Mouse (Mus musculus) kidney, postnatal 10 days (tissue): ENCODE data around the gene Uhrf1bp1l.
A peak's percentile ranks its signal among the peaks of the same experiment; 100 is the strongest.
"Not testable (repeated sequence)": the region's sequence is repeated elsewhere in the genome, so short reads cannot be mapped to it uniquely, and the experiment has no call there.

ENCODE experiments used
- DNase-seq: peaks from one replicate; pipeline ENCODE4 v3.0.0; 2021; ENCODE audit warnings: mixed read lengths

Gene Uhrf1bp1l

DNA sequence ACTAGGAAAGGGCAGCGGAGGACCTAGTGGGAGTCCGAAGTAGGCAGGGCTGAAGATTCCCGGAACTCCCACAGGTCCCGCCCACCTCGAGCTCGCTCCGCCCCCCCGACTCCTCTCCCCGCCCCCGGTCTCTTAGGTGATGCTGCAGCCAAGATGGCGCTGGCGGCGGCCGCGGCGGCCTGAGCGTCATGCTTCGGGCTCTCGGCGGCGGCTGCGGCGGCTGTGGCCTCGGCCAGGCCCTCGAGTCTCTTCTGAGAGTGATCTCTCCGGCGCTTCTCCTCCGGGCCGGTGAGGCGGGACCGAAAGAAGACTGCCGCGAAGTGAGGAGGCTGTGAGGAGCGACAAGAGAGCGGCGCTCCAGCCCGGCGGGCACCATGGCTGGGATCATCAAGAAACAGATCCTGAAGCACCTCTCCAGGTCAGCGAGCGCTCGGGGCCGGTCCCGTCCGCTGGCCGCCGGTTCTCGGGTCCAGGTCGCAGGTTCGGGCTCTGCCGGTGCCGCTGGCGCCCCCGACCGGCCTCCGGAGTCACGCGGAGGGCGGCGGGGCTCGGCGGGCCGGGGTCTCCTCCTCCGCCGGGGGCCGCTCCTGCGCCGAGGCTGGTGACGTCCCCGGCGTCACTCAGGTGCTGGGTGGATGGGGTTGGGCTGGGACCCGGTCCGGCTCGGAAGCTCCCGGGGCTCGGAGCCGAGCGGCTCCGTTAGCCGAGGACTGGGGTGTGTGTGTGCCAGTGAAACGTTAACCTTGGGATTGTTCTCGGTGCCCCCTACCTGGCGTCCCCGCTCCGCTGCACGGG, at the start of gene Uhrf1bp1l:
TSS of gene Uhrf1bp1l (plus strand) at position 121 of the 795 bp plus-strand sequence.
- peak; percentile 97 for DNase-seq

DNA sequence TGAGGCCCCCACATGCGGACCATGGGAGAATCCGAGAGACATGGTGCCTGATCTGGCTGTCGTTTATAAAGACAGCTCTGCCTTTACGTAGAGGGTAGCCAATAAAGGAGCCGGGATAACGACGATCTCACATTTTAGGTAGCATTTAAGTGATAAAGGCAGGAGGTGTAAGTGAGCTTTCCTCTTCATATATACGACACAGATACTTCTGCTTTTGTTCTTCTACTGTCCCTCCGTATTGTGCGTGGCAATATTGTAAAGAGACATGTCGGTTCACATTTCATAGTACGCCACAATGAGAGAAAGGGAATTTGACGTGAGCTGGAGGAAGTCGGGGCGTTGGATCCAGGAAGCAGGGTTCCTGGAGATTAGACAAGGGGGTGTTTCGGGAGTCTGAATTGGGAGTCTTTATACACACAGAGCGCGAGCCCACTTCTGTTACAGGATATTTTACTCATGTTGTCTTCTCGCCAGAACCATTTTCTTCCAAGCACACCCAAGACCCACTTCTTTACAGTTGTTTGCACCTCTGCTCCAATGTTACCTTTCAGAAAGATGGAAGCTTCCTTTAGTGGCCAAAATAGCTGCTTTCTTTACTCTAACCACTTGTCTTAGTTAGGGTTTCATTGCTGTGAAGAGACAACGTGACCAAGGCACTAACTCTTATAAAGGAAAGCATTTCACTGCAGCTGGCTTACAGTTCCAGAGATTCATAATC, 49.4 kb upstream of the Uhrf1bp1l start:
- no peak for DNase-seq

DNA sequence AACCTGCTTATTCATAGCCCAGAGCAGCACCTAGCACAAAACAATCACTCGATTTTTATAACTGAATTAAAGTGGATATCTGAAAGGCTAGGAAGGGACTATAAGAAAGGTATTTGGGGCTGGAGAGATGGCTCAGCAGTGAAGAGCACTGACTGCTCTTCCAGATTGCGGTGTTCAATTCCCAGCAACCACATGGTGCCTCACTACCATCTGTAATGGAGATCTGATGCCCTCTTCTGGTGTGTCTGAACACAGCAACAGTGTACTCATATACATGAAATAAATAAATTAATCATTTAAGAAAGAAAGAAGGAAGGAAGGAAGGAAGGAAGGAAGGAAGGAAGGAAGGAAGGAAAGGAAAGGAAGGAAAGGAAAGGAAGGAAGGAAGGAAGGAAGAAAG, 48.5 kb upstream of the Uhrf1bp1l start:
- DNase-seq = not testable (repeated sequence)

DNA sequence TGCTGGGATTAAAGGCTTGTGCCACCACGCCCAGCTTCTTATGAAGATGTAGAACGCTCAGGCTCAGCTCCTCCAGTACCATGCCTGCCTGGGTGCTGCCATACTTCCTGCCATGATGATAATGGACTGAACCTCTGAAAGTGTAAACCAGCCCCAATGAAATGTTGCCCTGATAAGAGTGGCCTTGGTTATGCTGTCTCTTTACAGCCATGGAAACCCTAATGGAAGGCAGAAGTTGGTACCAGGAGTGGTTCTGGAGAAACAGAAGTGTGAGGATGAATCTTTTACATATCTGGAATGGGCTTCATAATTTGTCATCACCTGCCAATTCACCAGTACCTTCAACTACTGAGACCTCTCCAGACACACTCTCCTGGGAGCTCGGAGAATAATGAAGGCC, 46.8 kb upstream of the Uhrf1bp1l start:
- no peak for DNase-seq

DNA sequence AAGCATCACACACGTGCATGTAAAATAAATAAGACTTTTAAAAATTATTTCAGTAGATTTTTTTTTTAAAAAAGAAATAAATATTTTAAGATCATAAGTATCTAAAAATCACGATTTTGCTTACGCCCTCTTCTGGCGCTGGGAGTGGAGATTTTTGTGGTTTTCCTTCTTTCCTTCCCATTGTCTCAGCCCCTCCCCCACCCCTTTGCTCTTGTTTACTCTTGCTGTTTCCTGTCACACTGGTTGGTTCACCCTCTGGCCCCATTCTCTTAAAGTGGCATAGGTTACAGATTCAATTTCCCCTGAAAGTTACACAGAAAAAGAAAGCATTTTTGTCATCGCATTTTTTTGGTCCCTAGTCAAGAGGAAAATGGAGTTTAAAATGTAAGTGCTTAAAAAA, 41.7 kb upstream of the Uhrf1bp1l start:
- peak; percentile 29 for DNase-seq

DNA sequence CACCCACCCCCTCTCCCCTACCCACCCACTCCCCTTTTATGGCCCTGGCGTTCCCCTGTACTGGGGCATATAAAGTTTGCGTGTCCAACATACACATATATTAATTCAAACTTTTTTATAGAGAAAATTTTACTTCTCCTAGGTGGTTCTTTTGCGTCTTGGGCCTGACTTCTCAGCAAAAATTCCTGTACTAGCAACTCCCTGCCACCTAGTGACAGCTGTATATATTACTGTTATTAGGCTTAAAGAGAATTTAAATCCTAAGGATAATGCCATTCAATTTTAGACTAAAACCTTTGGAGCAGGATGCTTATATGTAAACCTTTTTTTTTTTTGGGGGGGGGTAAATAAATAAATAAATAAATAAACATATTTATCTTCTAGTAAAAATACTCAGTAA, 37.4 kb upstream of the Uhrf1bp1l start:
- DNase-seq = no peak

DNA sequence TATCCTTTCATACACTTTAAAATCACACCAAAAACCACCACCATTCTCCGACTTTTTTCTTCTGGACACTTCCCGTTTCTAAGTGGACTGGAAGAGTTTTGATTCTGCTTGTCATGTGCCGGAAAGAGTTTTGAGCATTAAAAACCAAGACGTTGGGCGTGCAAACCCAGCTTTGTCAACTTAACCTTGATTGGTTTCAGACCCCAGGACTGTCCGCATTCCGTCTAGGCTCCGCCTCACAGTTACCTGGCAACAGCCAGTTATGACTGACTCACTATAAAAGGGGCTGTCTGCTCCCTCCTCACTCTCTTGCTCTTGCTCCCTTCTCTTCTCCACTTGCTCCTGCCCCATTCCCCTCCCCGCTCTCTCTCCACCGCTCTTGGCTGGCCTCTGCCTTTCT, 36.1 kb upstream of the Uhrf1bp1l start:
- no peak for DNase-seq

DNA sequence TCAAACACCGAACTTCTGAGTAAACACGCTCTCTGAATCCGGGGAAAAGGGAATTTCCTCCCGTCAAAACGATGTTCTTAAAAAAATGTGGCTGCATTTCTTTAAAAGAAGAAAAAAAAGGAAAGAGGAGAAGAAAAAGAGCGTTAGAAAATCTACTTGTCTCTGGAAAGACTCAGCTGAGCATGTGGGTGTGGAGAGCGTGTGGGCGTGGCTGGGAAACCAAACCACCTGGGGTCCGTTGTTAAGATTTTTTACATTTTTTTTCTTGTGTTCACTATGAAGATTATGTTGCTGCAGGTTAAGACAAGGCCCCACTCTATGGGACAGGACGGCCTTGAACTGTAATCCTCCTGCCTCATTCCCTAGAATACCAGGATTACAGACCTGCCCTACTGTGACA, 29.9 kb upstream of the Uhrf1bp1l start:
- DNase-seq = no peak

DNA sequence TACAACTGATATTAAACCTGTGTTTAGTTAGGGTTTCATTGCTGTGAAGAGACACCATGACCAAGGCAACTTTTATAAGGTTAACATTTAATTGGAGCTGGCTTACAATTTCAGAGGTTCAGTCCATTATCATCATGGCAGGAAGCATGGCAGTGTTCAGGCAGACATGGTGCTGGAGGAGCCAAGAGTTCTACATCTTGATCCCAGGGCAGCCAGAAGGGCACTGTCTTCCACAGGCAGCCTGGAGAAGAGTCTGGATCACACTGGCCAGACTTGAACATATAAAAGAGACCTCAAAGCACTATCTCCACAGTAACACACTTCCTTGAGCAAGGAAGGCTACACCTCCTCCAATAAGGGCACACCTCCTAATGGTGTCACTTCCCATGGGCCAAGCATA, 24.5 kb upstream of the Uhrf1bp1l start:
- no peak for DNase-seq

DNA sequence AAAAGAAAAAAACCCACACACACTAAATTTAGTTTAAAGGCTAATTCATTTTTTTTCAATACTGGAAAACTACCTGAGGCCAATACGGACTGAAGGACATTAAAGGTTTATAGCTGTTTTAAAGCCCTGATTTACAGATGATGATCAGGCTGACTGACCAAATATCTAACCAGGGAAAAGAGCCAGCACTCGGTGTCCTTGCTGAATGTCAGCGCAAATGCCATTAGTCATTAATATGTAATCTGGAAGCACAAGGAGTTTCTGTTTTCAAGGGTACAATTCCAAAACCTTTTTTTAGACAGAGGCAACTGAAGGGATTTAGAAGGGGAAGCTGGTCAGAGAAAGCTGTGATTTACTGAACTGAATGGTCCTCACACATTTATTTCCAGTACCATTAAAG, 24.0 kb upstream of the Uhrf1bp1l start:
- DNase-seq = no peak

DNA sequence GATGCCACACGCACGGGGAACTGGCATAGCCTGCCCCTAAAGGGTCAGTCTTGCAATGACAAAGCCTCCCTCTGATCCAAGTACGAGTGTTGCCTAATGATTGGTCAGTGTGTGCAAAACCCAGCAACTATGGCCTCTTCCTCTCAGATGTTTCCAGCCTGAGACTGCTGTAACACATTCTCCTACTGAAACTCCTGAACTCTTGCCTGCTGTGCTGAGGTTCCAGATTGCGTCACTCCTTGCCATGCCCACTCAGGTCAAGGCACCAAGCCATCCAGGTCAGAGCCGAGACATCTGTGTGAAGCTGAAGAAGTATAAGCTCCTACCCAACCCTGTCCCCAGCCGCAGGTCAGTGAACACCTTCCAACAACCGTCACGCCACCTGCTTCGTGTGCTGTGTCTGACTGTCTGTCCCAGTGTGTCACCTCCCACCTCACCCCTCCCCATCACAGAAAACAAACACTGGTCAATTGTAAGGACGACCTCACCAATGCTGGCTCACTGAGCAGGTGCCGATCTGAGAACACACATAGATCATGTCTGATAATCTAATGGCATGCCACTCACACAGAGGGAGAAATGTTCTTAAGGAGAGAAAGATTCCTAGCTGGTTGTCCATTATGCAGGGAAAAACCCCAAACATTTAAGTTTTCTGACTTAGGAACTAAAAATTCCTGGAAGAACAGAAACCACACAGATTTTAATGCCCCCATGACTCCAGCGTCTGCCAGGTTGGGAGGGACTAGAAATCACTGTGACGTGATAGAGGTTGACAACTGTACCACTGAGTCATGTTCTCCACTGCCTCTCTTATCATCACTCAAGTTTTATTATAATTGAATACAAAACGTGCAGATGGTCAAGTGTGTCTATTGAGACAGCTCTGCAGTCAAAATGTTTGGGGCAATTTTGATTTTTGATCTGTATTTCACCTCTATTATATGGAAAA, 22.3 kb upstream of the Uhrf1bp1l start:
- no peak for DNase-seq

DNA sequence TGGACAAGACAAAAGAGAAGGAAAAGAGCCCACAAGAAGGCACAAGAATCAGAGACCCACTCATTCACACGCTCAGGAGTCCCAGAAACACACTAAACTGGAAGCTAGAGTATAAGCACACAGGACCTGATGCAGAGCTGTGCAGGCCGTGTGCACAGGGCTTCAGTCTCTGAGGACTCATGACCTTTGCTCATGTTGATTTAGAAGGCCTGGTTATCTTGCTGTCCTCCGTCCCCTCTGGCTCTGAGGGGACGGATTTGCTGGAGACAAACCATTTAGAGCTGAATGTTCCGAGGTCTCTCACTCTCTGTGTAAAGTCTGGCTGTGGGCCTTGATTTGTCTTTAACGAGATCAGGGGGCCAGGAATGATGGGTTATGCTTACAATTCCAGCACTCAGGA, 14.4 kb upstream of the Uhrf1bp1l start:
- no peak for DNase-seq

DNA sequence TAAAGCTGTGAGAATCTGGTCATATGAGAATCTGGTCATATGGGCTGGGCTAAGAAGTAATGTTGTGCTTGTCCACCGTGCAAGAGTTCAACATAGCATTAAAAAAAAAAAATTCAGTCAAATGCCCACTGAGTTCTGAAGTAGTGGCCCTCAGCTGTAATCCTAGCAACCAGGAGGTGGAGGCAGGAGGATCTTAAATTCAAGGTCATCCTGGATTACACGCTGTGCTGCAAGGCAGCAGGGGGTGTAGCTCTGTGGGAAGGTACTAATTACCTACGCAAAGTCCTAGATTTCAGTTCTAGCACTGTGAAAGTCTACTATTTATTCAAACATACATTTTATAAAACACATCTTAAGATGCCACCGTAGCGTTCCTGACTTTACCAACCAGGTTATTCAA, 13.4 kb upstream of the Uhrf1bp1l start:
- DNase-seq = no peak

DNA sequence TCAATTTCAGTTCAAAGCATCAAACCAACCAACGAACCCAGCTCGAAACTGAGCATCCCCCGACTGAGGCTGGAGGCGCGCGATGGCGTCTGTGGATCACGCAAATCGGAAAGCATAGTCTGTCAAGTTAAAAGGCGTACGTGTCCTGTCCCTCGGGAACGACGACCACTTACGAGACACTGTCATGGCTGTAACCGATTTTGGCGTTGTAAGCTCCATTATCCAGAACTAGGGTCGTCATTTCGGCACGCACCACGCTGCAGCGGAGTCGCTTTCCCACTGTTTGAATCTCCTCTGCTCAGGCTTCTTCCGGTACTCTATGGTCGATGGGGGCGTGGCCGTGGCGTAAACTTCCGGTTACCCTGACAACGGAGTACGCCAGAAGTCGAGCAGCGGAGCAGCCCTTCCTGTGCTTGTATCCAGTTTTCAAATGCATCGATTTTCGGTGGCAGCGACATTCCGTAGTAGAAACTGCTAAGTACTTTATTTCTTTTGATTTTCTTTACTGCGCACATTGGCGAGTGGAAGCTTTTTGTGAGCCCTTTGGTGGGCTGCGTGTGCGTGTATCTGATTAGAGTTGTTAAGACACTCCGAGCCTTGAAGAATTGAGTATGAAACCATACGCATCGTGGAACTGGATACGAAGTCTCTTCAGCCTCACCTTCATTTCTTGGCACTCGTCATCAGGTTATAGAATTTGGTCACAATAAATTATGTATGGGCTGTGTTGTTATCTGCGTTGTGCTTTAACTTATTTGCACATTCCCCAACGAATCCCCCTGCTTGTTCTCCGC, 12.6 kb upstream of the Uhrf1bp1l start, which contains the start of gene Actr6:
TSS of gene Actr6 (minus strand) at position 295 of the 794 bp plus-strand sequence.
- peak; percentile 96 for DNase-seq

DNA sequence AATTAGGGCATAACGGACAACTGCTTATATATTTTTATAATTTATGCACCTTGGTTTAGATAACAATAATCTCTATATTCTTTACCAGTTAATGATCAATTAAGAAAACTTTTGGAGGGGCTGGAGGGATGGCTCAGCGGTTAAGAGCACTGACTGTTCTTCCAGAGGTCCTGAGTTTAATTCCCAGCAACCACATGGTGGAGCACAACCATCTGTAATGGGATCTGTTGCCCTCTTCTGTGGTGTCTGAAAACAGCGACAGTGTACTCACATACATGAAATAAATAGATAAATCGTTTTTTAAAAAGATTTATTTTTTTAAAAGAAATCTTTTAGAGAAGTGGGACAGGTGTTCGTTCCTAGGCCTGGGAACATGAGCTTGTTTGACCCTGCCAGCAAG, 7.7 kb upstream of the Uhrf1bp1l start:
- DNase-seq = no peak

DNA sequence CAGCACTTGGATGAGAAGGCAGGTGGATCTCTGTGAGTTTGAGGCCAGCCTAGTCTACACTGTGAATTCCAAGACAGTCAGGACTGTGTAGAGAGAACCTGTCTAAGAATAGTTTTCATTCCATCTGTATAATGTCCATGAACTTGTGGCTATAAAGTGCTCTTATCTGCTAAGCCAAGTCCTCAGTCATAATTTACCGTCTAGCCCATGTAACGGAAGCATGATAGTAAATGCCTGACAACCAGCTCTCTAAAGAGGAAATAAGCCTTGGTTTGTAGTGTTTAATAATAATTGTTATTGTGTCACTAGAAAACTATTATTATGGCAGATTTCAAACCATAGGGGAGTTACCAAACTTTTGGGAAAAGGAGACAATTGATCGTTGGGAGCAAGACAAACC, 6.9 kb upstream of the Uhrf1bp1l start:
- DNase-seq = no peak

DNA sequence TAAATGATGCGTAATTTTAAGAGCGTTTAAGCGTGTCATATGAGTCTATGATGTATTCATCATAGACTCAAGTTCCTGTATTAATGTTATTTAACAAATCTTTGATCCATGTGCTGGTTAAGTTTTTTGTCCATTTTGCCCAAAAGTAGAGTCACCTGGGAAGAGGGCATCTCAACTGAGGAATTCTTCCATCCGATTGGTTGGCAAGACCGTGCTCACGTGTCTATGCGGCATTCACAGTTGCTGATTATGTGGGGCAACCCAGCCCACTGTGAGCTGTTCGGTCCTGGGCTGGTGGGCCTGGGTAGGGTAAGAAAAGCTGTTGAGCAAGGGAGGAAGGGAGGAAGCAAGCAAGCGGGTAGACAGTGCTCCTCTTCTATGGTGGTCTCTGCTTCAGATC, 6.4 kb upstream of the Uhrf1bp1l start:
- DNase-seq = no peak

DNA sequence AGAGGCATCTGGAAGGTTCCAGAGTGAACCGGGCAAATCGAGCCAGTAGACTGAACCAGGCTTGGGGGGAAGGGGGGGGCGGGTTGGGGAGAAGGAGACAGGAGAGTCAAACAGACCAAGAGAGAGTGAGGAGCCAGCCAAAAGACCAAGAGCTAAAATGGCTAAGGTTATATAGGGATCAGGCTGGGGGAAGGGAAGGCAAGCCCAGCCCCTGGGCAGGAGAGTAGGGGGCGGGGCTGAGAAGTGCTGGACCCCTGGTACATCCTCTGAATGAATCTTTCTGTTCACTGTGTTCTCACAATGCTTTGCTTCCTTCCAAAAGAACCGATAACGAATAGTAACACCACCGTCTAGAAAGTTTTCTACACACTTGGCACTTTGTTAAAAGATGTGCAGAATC, 5.1 kb upstream of the Uhrf1bp1l start:
- DNase-seq = no peak

DNA sequence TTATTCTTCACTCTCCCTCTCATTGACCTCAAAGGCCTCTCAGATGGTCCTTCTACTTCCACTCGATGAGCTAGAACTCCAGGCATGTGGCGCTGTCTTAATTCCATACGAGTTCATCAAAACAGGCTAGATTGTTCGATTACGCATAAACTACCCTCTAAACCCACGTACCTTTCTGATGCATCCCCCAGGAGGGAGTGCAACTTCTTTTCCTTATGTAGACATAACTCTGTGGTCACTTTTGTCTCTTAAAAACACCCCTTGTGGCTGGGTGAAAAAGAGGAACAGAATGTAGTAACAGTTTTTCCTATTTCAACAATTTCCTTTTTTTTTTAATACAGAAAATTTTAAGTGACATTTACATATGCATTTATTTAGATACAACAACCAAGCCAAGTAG, 3.8 kb upstream of the Uhrf1bp1l start:
- no peak for DNase-seq

DNA sequence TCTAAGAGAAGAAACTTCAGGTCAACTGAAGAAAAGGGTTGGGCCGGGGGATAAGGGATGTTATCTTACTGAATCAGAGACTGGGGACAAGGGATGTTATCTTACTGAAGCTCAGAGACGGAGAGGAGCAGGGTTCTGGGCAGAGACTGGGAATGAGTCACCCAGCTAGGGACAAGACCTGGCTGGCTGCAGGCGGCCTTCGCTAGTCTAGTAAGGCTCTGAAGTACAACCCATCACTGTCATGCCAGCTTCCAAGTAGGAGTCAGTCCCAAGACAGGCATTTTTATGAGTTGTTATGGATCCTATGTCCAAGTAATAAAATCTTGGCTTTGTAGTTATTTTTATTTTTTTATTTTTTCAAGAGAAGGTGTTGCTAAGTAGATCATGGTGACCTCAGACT, 1.5 kb upstream of the Uhrf1bp1l start:
- no peak for DNase-seq

DNA sequence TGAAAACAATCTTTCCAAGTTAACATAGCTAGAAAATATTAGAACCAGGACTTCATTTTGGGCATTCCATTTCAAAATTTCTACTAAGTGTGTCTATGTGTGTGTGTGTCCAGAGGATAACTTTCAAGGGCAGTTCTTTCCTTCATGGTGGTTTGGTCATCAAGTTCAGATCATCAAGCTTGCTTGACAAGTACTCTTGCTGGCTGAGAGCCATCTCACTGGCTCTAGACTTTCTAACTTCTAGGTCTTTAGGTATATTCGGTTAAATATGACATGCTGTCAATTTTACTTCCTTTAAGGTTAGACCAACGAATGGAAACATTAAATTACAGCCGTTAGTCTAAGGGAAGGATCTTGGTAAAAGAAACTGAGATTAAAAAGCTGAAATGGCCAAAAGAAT, 450 bp upstream of the Uhrf1bp1l start:
- DNase-seq = no peak

DNA sequence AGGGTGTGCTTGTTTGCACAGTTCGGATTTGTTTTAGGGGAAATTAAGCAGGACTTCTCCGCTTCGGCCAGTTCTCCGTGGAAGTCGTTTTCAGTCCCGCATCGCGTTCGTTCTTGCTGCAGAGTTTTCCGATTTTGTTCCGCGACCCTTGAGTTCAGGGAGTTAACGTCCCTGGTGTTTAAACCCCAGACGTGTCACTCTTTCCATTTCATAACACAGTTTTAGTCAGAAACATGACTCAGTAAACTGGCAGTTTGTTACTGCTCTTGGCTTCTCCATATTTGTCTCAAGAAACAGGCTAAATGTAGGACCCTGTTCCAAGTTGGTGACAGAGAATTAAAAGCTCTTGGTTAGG, 852 bp downstream of the Uhrf1bp1l start:
- DNase-seq = no peak

DNA sequence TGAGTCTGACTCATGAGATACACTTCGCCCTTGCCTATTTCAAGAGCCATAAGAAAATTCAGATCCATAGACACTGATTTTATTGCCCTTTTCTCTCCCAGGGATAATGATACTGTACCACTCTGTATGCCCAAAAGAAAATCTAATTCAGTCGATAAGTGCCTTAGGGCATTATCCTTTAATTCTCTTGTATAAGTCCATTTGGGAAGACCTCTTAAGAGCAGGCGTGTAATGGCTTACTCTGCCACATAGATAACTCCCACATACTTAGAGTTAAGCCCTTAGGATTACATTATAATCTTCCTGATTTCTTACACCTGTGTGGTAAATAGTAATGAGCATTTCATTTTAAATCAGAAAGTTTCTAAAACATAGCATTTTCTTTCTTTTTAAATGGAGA, 1.8 kb downstream of the Uhrf1bp1l start:
- no peak for DNase-seq
